Mouse (Mus musculus) gastrocnemius, adult 2 months (tissue): ENCODE measurements at regions not wholly inside any gene's neighbourhood (a gene's known extent, or its start where the extent isn't known, plus 50 kb on each side); places are given as distances from the start of the nearest gene placed in this dataset.

Experiments used
- DNase-seq: peaks from one replicate; pipeline ENCODE4 v3.0.0; 2022
- H3K27ac ChIP-seq: fragments of 200-600 bp; 2 replicates; pipeline ENCODE4 v1.8.1; 2022; ENCODE audit warnings: mild to moderate bottlenecking
- H3K4me3 ChIP-seq: fragments of 200-600 bp; 2 replicates; pipeline ENCODE4 v1.8.1; 2022; ENCODE audit warnings: mild to moderate bottlenecking, moderate library complexity
- CTCF ChIP-seq: fragments of 200-600 bp; IDR thresholded peaks from 2 replicates; pipeline ENCODE4 v1.8.1; 2022; ENCODE audit warnings: antibody characterized with exemption, mild to moderate bottlenecking, moderate library complexity
- intact Hi-C: fragments of 180-260 bp; cut with DNase I; formaldehyde crosslinking; loops from one replicate; pipeline ENCODE4 v1.15.1; 2025

DNA sequence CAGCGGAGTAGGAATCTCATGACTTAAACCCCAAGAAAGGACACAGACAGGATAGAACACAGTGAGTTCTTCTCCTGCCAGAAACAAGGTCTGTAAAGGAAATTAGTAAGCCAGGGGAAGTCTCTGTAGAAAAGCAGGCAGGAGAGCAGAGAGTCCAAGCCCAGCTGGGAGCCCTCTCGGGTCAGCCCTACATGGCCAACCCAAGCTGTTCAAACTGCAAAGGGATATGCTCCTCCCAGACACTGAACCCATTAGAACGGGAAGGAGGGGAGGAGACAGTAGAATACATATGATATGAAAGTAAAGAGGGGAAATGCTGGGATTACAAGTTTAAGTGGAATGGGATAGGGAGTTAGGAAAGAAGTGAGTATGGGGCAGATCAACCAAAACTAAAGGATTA lies 75.7 kb upstream of the Cop1 start:
- peak; percentile 22 for DNase-seq
- Histone ChIP-seq H3K4me3 (no peak overlapping the region), H3K27ac (peak overlapping the region; percentile 38)
- TF ChIP-seq CTCF: no peak
- intact Hi-C loops: no loop called here

GRCm38 (mm10) chr1:159160035-159160960 lies 71.8 kb upstream of the Cop1 start:
- Histone ChIP-seq H3K4me3 (no peak overlapping the region), H3K27ac (no peak overlapping the region)
- no peak for DNase-seq
- TF ChIP-seq CTCF: no peak
- intact Hi-C loops: no loop called here

DNA sequence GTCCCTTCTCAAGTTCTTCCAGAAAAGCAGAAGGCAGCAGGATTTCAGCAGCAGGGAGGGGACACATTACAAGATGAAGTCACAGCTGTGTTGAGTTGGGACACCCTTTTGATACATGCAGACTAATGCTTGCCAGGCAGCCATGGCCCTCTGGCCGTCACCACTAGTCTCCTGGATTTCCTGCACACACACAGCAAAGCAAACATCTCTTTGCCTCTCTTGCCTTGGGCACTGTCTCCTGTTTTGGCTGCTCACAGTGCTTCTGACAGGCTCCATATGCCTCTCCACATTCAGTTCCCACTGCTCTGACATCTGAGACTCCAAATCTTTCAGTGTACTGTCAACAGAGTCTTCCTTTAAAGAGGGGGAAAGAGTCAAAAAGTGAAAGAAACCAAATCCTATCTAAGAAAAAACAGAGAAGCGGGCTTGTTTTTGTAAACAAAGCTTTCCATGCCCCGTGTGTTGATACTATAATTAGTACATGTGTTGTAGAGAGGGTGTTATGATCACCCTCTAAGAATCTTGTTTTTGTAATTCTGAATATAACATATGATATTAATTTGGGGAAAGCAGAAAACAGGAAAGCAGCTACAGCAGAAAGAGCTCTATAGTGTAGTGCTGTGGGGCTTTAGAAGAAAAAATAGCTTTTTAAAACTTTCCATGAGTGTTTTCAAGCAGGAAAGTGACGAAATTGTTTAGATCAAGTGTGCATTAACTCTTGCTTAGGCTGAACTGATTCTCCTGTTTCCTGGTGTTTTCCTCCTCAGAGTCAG lies 68.8 kb upstream of the Cop1 start:
- intact Hi-C loops: no loop called here
- no peak for TF ChIP-seq CTCF
- Histone ChIP-seq H3K4me3 (no peak overlapping the region), H3K27ac (no peak overlapping the region)
- DNase-seq: peak; percentile 17

DNA sequence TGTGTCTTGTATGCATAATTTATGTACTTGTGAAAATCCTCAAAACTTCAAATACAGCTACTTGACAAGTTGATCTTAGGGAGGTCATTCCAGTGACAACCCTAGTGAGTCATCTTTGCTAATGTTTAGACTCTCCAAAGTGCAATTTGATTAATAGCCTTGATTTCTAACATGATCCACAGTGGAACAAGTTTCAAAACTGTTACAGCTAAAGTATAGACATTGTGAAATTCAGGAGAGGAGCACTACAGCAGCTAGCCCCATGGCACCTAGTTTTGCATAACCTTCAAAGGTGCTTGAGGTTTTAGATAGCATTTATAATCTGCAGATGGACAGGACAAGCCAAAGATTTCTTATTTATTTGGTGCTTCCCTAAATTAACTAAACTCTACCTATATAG lies 50.1 kb upstream of the Cop1 start:
- Histone ChIP-seq H3K27ac (no peak overlapping the region), H3K4me3 (no peak overlapping the region)
- intact Hi-C loops: no loop called here
- no peak for DNase-seq
- no peak for TF ChIP-seq CTCF
